Mouse (Mus musculus) lung, adult 10 weeks (tissue): ENCODE results near the gene Dock11. TPM values are rescaled to one million over a fixed set of nuclear protein-coding genes. Genes with fewer than 3 reads are reported as not detected.

Experiments
- polyA plus RNA-seq: library from polyadenylated mRNA; stranded (reverse); fragments of 350-450 nt; fragmentation: Illumina TruSeq; extraction: RNeasy Lipid Tissue Mini Kit (QIAGEN cat#74804); gene quantifications from one replicate; pipeline ENCODE4 v1.2.3, GENCODE M21; 2014; ENCODE audit warnings: low read depth, low replicate concordance; ENCODE audit not compliant: insufficient read depth

The Dock11 gene
- polyA plus RNA-seq = 4.8 TPM

GRCm38 (mm10) chrX:35888087-35888895 lies at the start of gene Dock11:
Gene Dock11, plus strand, starts transcription at chrX:35888832.

GRCm38 (mm10) chrX:36111622-36112421 lies 223.2 kb downstream of the Dock11 start, which contains the start of gene Il13ra1:
Gene Il13ra1, plus strand, starts transcription at chrX:36112110.

Other genes with a start within 250 kb of the Dock11 start
- 22.2 TPM for gene Il13ra1, start 223.3 kb downstream of the Dock11 start, polyA plus RNA-seq